Mouse (Mus musculus): ENCODE measurements around the gene Mbtps1.

- TF ChIP-seq POLR2A (IDR thresholded peaks at IDR 0.05; ENCODE audit: low read depth, low read length) (no peak), CTCF (IDR thresholded peaks at IDR 0.05; ENCODE audit: extremely low read depth, insufficient read depth, insufficient read length, insufficient replicate concordance) (no peak)
Measured at GRCm38 (mm10) chr8:119575366-119575726, 16.8 kb upstream of the Mbtps1 start.
